Mouse (Mus musculus): ENCODE data around the gene Morn5.

Gene Morn5

DNA sequence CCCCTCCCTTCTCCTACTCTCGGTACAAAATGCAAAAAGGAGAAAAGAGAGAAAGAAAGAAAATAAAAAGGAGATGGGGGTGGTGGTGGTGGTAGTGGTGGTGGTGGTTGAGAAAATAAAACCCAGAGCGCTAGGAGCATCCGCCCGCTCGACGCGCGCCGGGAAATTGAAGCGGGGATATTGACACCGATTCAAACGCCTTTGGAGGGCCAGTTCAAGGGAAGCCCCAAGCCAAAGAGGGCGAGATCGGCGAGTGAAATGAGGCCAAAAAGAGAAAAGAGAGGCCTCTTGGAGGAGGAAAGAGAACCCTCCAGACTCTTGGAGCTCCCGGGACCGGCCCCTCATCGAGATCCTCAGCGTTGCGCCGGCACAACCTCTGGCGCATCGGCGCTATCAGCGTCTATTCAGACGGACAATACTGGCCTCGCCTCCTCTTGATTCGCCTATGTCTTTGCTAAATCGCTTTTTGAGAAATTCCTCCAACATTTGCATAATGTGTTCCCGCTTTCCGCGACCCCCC is 55.2 kb downstream of the Morn5 start:
- no peak for DNase-seq (ENCODE audit: low spot score in 2 of 2)

DNA sequence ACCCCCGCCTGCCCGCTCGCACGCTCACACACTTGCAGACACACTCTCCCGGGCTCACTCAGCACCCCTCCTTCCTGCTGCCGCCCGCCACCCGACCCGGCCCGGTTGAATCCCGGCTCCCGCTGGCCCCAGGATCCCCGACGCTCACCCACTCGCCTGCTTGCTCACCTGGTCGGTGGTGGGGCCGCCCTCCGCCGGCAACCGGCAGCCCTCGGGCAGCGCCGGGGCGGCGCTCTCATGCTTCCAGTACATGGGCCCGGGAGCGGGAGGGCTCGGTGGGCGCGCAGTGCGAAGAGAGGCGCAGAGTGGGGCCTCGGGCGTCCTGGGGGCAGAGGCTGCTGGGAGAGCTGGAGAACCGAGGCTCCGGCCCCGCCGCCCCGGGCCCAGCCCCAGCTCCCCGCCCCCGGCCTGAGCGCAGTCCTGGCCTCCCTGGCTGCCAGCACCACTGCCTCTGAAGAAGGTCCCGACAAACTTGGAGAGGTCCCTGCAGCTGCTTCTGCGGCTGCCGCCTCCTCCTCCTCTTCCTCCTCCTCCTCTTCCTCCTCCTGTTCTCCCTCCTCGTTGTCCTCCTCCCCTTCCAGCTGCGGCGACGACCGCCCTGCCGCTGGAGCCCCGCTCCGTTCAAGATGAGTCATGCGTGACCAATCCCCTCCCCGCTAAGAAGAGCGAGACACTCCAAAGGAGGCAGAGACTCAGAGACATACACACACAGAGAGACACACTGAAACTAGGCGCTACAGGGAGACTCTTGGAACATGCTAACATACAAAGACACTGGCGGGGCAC is 55.9 kb downstream of the Morn5 start, which contains the start of gene Lhx6:
Gene Lhx6, minus strand, starts transcription at position 453 of the 786 bp plus-strand sequence.
- DNase-seq (ENCODE audit: low spot score in 2 of 2) = no peak

DNA sequence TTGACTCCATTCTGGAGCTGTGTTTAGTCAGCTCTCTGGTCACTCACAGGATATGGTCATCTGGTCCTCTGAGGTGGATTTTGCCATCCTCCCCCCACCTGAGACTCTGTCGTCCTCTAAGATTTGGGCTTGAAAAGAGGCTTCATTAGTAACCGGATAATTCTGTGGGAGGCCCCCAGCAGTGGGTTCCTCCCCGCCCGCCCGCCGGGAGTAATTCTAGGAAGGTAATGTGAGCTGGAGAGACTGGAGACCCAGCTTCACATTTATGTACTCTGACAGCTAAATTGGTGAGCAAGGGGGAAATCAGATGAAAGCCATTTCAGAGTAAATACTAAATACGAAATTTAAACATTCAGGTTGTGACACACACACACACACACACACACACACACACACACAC is 59.4 kb downstream of the Morn5 start:
- no peak for DNase-seq (ENCODE audit: low spot score in 2 of 2)

DNA sequence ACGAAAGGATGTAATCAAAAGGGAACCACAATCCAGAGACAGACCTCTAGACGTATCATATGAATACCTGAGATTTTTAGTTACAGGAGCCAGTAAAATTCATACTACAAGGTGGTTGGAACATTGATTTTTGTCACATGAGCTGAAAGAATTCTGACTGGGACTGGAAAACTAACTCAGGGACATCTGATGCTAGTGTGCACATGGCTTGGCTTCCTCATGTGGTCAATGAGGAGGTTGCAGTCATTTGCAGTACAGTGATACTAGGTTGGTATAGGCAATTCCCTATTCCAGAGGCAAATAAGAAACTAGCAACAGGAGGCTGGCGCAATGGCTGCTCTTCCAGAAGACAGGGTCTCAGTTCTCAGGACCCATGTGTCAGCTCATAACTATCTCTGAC is 63.4 kb downstream of the Morn5 start:
- no peak for DNase-seq (ENCODE audit: low spot score in 2 of 2)

DNA sequence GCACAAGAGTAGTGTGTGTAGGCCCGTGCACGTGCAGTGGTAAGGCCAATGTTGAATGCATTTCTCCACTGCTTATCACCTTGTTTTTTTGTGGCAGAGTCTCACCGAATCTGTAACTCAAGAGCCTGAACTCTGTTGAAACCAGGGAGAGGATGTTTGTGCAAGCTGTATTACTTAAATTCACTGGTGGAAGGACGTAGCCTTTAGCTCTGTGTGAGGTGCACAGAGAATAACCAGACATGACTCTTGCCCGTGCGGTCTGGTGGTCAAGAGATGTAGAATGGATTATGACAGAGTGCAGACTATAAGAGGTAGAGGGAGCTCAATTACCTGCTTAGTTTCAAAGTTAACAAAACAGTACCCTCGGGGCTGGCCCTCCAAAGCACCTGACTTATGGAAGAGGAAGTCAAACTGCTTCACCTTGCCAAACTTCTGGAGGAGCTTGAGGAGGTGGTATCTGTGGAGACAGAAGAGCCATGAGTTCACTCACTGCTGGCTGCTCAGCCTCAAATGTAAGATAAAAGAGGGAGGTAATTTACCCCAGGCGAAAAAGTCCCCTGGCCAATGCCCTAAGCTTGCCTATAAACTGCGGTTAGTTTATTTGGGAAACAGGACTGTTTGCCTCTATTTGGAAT is 77.7 kb downstream of the Morn5 start:
- DNase-seq (ENCODE audit: low spot score in 2 of 2) = no peak

- no peak for DNase-seq (ENCODE audit: low spot score in 2 of 2)
Measured at GRCm38 (mm10) chr2:36127973-36128372, 78.7 kb downstream of the Morn5 start.

DNA sequence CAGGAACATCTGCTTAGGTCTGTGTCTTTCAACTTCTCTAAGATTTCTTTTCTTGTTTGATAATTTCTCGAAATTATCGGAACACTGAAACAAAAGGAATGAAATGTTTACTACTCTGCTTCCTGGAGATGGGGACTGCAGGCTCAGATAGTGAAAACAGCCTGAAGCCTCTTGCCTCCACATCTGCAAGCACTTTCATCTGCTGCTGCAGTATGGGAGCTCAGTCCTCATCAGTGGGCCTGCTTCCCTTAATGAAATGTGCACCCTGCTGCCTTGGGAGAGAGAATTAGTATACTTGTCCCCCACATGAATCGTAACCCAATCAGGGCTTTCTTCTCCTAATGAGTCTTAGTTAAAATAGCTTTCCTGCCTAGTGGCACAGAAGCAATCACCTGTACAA is 79.8 kb downstream of the Morn5 start:
- no peak for DNase-seq (ENCODE audit: low spot score in 2 of 2)

All from spleen, postnatal 10 days (tissue).